Mouse (Mus musculus): ENCODE measurements around the gene Sema4c.

GRCm38 (mm10) chr1:36542925-36543324 lies 15.2 kb downstream of the Sema4c start:
- TF ChIP-seq CTCF (IDR thresholded peaks at IDR 0.05; ENCODE audit: borderline replicate concordance, control insufficient read depth, extremely low read depth, insufficient read depth, low read length, poor library complexity) (no peak), POLR2A (IDR thresholded peaks at IDR 0.05; ENCODE audit: control insufficient read depth, extremely low read depth, insufficient read depth, low read length, poor library complexity) (no peak)

Data from thymus, adult 2 months (tissue).